Mouse (Mus musculus) intestine, embryonic 16.5 days (tissue): ENCODE data around the gene Suox. TPM values are rescaled to one million over a fixed set of nuclear protein-coding genes. Genes with fewer than 3 reads are reported as not detected.

Experiments used
- ATAC-seq: fragments of 200-750 bp; cut with Nextera tagmentation; 2 replicates; pipeline ENCODE4 v1.8.0; 2017; ENCODE audit warnings: moderate TSS enrichment, moderate library complexity
- H3K27ac ChIP-seq: fragments of 300-500 bp; sonication (generic); 2 replicates; pipeline ENCODE4 v1.5.1; 2014; ENCODE audit warnings: mild to moderate bottlenecking, low read length
- H3K27me3 ChIP-seq: fragments of 300-500 bp; sonication (generic); replicated peaks from 2 replicates; pipeline ENCODE4 v1.6.1; 2014; ENCODE audit warnings: low read length, control low read depth, mixed read lengths; ENCODE audit not compliant: control insufficient read depth, insufficient read depth
- H3K36me3 ChIP-seq: fragments of 300-500 bp; sonication (generic); 2 replicates; pipeline ENCODE4 v1.6.1; 2014; ENCODE audit warnings: low read length, control low read depth; ENCODE audit not compliant: control insufficient read depth, insufficient read depth
- H3K4me1 ChIP-seq: fragments of 300-500 bp; sonication (generic); 2 replicates; pipeline ENCODE4 v1.6.1; 2014; ENCODE audit warnings: low read length, control low read depth, mixed read lengths; ENCODE audit not compliant: control insufficient read depth, insufficient read depth
- H3K4me2 ChIP-seq: fragments of 300-500 bp; sonication (generic); 2 replicates; pipeline ENCODE4 v1.6.1; 2014; ENCODE audit warnings: low read depth, low read length, control low read depth
- H3K4me3 ChIP-seq: fragments of 300-500 bp; sonication (generic); 2 replicates; pipeline ENCODE4 v1.5.1; 2014; ENCODE audit warnings: mild to moderate bottlenecking, low read length
- H3K9ac ChIP-seq: fragments of 300-500 bp; sonication (generic); 2 replicates; pipeline ENCODE4 v1.6.1; 2014; ENCODE audit warnings: low read depth, low read length
- H3K9me3 ChIP-seq: fragments of 300-500 bp; sonication (generic); 2 replicates; pipeline ENCODE4 v1.6.1; 2016; ENCODE audit warnings: low read length, control low read depth; ENCODE audit not compliant: control insufficient read depth
- WGBS: fragments of 180-500 bp; shearing (Covaris S2); extraction: QIAGEN DNeasy Blood & Tissue Kit; methylation state at CpG from one replicate; pipeline ENCODE4 v1.1.7; 2014; 5-methylcytosine and 5-hydroxymethylcytosine counted together
- polyA plus RNA-seq: library from polyadenylated mRNA; unstranded; fragments of >200 nt; fragmentation: Nextera tagmentation; extraction: Ambion mirVana; gene quantifications from 2 replicates; pipeline ENCODE4 v1.2.1, GENCODE M21; 2015

The Suox gene
- polyA plus RNA-seq, 1 experiment from 2014 or later: 13.0 TPM

DNA sequence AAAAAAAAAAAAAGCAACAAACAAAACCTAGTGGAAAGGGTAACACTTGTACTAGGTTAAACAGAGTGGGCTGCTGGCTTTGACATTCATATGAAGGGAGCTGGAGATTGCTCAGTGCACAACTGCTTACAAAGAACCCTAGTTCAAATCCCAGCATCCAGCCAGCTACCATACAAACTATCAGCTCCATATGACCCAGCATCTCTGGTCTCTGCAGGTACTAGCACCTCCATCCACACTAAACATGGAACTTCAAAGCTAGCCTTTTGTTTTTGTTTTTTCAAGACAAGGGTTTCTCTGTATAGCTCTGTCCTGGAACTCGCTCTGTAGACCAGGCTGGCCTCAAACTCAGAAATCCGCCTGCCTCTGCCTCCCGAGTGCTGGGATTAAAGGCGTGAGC lies 51.2 kb downstream of the Suox start:
- no peak overlapping the region for H3K27ac ChIP-seq
- no peak for ATAC-seq
- H3K9ac ChIP-seq: no peak overlapping the region
- peaks cover 8% of the 10 kb centered on the region for H3K36me3 ChIP-seq
- no peak overlapping the region for H3K4me3 ChIP-seq
- WGBS: 83% methylated on average over 4 of the region's 4 CpGs
- no peaks in the 10 kb centered on the region for H3K27me3 ChIP-seq
- no peak overlapping the region for H3K4me2 ChIP-seq
- H3K9me3 ChIP-seq: no peaks in the 10 kb centered on the region
- H3K4me1 ChIP-seq: peaks cover 9% of the 10 kb centered on the region

DNA sequence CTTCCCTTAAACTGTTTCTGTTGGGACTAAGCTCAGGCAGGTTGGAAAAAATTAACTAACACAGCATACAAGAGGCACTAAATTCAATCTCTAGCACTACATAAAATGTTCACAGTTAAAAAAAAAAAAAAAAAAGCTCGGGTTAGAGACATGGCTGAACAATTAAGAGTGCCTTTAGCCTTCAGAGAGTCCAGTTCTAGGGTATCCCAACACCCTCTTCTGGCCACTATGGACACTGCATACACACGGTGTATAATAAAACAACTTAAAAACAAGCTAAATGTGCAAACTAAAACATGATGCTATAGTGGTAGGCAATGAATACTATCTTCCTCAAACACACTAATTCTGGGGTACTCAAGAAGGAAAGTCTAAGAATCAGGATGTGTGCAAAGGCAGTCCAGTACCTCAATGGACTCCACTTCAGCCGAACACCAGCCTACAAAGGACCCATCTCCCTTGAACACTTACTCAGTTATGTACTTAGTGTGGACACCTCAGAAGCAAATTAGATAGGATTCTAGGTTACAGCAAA lies 51.8 kb downstream of the Suox start:
- Histone ChIP-seq H3K4me3 (no peak overlapping the region), H3K27ac (no peak overlapping the region), H3K36me3 (peaks cover 8% of the 10 kb centered on the region), H3K4me1 (peaks cover 9% of the 10 kb centered on the region), H3K27me3 (no peaks in the 10 kb centered on the region), H3K9ac (no peak overlapping the region), H3K9me3 (no peaks in the 10 kb centered on the region), H3K4me2 (no peak overlapping the region)
- no peak for ATAC-seq
- WGBS: 84% methylated on average over 3 of the region's 3 CpGs

DNA sequence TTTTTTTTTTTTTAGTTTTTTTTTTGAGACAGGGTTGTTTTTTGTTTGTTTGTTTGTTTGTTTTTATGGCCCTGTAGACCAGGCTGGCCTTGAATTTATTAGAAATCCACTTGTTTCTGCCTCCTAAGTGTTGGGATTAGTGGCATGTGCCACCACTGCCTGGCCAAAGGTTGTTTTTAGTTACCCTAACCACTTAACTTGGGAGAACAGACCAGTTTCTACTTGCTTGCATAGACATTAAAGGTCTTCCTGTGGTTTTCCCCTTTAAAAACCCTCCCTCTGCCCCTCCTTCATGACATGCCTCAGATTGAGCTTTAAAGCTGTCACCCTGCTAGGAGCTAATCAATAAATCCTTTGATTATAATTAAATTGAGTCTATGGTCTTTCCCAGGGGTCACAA lies 53.6 kb downstream of the Suox start:
- H3K4me1 ChIP-seq: peaks cover 5% of the 10 kb centered on the region
- no peak overlapping the region for H3K4me3 ChIP-seq
- no peak overlapping the region for H3K4me2 ChIP-seq
- H3K36me3 ChIP-seq: peaks cover 8% of the 10 kb centered on the region
- no peak overlapping the region for H3K9ac ChIP-seq
- ATAC-seq: no peak
- no peaks in the 10 kb centered on the region for H3K27me3 ChIP-seq
- H3K9me3 ChIP-seq: no peaks in the 10 kb centered on the region
- no peak overlapping the region for H3K27ac ChIP-seq

Other genes with a start within 250 kb of the Suox start
- 46.6 and 51.1 TPM in 2 replicates for gene Smarcc2, start 214.8 kb downstream of the Suox start, polyA plus RNA-seq
- gene Myl6, start 179.9 kb downstream of the Suox start, polyA plus RNA-seq: 1,841 and 1,876 TPM in 2 replicates
- gene Myl6b, start 175.4 kb downstream of the Suox start, polyA plus RNA-seq: 2.8 TPM in 2 replicates
- 24.4 and 25.7 TPM in 2 replicates for gene Esyt1, start 148.2 kb downstream of the Suox start, polyA plus RNA-seq
- gene Zc3h10, start 126.3 kb downstream of the Suox start, polyA plus RNA-seq: 13.3 and 13.6 TPM in 2 replicates
- 3,191 and 3,364 TPM in 2 replicates for gene Rpl41, start 124.8 kb downstream of the Suox start, polyA plus RNA-seq
- gene Pa2g4, start 108.1 kb downstream of the Suox start, polyA plus RNA-seq: 171 and 196 TPM in 2 replicates
- 29.6 and 34.9 TPM in 2 replicates for gene Erbb3, start 84.4 kb downstream of the Suox start, polyA plus RNA-seq
- gene Rps26, start 47.3 kb downstream of the Suox start, polyA plus RNA-seq: 580 and 624 TPM in 2 replicates
- 1.6 and 2.0 TPM in 2 replicates for gene Ikzf4, start 28.1 kb downstream of the Suox start, polyA plus RNA-seq
- 61.6 and 64.5 TPM in 2 replicates for gene Rab5b, start 22.2 kb upstream of the Suox start, polyA plus RNA-seq
- gene Pmel, start 30.1 kb upstream of the Suox start, polyA plus RNA-seq: 1.5 and 1.6 TPM in 2 replicates
- 60.4 and 65.2 TPM in 2 replicates for gene Cdk2, start 31.0 kb upstream of the Suox start, polyA plus RNA-seq
- 7.8 and 7.9 TPM in 2 replicates for gene Dgka, start 70.8 kb upstream of the Suox start, polyA plus RNA-seq
- gene Pym1, start 73.8 kb upstream of the Suox start, polyA plus RNA-seq: 28.4 and 31.5 TPM in 2 replicates
- gene Mmp19, start 116.8 kb upstream of the Suox start, polyA plus RNA-seq: 0.66 and 0.81 TPM in 2 replicates
- gene Dnajc14, start 130.0 kb upstream of the Suox start, polyA plus RNA-seq: 45.5 and 45.8 TPM in 2 replicates
- 11.6 and 13.4 TPM in 2 replicates for gene Tmem198b, start 130.3 kb upstream of the Suox start, polyA plus RNA-seq
- 154 and 172 TPM in 2 replicates for gene Sarnp, start 143.3 kb upstream of the Suox start, polyA plus RNA-seq
- gene Ormdl2, start 147.6 kb upstream of the Suox start, polyA plus RNA-seq: 126 and 132 TPM in 2 replicates
- 2.1 and 2.2 TPM in 2 replicates for gene Gdf11, start 217.6 kb upstream of the Suox start, polyA plus RNA-seq
- gene Cd63, start 226.9 kb upstream of the Suox start, polyA plus RNA-seq: 794 TPM in 2 replicates
- 18.6 and 18.8 TPM in 2 replicates for gene Rdh5, start 248.8 kb upstream of the Suox start, polyA plus RNA-seq
- gene Bloc1s1, start 250.0 kb upstream of the Suox start, polyA plus RNA-seq: 208 and 220 TPM in 2 replicates